Mouse (Mus musculus) cortical plate, adult 2 months (tissue): ENCODE results near the gene Gpd2. TPM values are rescaled to one million over a fixed set of nuclear protein-coding genes. Genes with fewer than 3 reads are reported as not detected.

Source experiments
- H3K27ac ChIP-seq: fragments of 200-500 bp; 2 replicates; pipeline ENCODE4 v1.5.1; 2012; ENCODE audit warnings: low read length, control low read depth, inconsistent platforms; ENCODE audit not compliant: insufficient read depth
- H3K4me1 ChIP-seq: fragments of 200-500 bp; 2 replicates; pipeline ENCODE4 v1.6.1; 2011; ENCODE audit warnings: low read length; ENCODE audit not compliant: control insufficient read depth, insufficient read depth
- H3K4me3 ChIP-seq: fragments of 200-500 bp; 2 replicates; pipeline ENCODE4 v1.5.1; 2011; ENCODE audit warnings: mild to moderate bottlenecking, low read length, control low read depth; ENCODE audit not compliant: insufficient read depth
- CTCF ChIP-seq: fragments of 200-500 bp; IDR thresholded peaks from 2 replicates; pipeline ENCODE4 v1.5.1; 2011; ENCODE audit warnings: mild to moderate bottlenecking, control low read depth, low read length; ENCODE audit not compliant: insufficient read depth; ENCODE audit errors: extremely low read depth
- POLR2A ChIP-seq: fragments of 200-500 bp; IDR thresholded peaks from 2 replicates; pipeline ENCODE4 v1.6.1; 2011; ENCODE audit warnings: mild to moderate bottlenecking, low read length, control low read depth; ENCODE audit not compliant: insufficient read depth; ENCODE audit errors: extremely low read depth
- polyA plus RNA-seq: library from polyadenylated mRNA; depleted of rRNA; stranded (reverse); fragments of >200 nt; gene quantifications from 2 replicates; pipeline ENCODE4 v1.2.3, GENCODE M21; 2012; rRNA removed

Gene Gpd2
- polyA plus RNA-seq, 1 experiment, result 44.1 TPM

DNA sequence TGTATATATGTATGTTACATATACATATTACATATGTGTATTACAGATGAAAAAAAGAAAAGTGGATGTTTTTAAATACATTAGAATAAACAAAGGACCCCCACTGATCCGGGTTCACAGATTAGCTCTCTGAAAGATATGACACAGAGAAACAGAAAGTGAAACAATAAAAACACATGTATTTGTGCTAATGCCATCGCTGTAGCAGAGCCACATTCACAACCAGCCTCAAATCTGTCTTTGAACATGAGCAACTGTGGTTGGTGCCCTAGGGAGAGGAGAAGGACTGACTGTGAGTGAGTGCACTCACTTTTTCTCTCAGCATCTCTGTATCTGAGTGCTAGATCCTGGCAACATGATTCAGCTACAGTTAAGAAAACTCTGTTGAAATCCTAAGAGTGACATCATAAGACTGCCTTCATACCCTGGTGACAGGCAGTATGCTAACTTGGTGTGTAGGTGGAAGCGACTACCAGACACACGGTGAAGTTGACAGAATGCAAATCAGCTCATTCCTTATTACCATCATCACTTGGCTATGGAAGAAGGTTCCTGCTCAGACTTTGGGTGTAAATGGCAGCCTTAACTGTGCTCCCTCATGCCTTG is 170.1 kb downstream of the Gpd2 start:
- no peak overlapping the region for H3K27ac ChIP-seq

DNA sequence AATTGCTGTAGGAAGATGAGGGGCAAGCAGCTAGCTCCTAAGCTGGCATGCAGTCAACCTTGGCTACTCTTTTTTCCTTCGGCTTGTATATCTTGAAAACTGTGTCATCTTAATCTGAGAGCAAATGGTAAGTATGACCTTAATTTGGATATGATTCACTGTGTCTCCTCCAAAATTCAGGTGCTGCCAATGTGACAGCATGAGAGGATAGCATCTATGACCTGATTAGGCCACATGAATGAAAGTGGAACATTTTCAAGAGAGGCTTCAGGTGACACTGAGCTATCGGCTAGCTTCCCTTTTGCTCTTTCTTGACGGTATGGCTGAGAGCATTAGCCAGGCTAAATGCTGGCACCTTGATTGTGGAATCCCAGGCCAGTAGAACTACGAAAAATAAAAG is 171.0 kb downstream of the Gpd2 start:
- TF ChIP-seq CTCF (no peak), POLR2A (no peak)

More for the DNA sequence above, 170.1 kb downstream of the Gpd2 start:
- no peak overlapping the region for H3K4me3 ChIP-seq
- TF ChIP-seq CTCF (no peak), POLR2A (no peak)
- no peaks in the 10 kb centered on the region for H3K4me1 ChIP-seq

DNA sequence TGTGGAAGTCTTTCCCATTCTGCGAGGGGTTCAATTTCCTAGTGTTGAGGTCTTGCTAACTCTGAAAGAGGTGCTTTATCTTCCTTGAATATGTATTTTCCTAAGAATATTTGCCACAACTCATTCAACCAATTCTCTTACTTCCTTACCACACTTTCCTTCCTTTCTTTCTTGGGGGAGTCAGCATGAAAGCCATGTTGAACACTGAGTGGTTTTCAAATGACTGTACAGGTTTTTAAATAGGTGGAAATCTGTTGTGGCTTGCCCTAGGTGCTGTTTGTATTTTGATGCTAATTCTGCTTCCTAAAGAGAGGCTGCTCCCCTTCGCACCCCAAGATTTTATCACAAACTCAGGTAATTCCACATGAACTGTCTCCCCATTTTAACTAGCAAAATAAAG is 174.1 kb downstream of the Gpd2 start:
- Histone ChIP-seq H3K27ac (no peak overlapping the region), H3K4me3 (no peak overlapping the region), H3K4me1 (no peaks in the 10 kb centered on the region)
- no peak for TF ChIP-seq CTCF
- TF ChIP-seq POLR2A, result no peak

More for the DNA sequence above, 171.0 kb downstream of the Gpd2 start:
- Histone ChIP-seq H3K27ac (no peak overlapping the region), H3K4me1 (no peaks in the 10 kb centered on the region), H3K4me3 (no peak overlapping the region)

DNA sequence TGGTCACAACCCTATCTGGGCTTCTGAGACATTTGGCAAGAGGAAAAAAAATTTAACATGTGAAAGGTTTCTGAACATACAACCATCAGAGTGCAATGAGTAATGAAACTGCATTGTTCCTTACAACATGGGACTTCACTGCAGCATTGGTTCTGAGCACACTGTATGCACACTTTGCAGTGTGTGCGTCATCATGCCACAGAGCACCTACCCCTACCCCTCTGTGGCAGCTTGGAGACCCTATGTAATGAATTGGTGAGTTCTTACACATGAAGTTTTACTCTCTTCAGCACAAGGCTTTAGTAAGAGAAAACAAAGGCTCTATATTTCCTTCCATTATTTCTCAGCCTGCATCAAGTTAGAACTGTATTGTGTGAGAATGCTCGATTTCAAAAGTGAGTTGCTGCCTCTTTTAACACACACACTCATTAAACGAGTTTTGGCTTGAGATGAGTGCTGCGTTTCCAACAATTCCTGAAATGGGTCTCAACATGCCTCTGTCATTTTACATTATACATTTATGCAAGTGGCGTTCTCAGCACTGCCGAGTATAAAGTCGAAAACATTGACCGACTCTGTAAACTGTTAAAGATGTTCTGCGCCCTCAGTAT is 177.2 kb downstream of the Gpd2 start:
- Histone ChIP-seq H3K4me1 (no peaks in the 10 kb centered on the region), H3K27ac (no peak overlapping the region), H3K4me3 (no peak overlapping the region)
- TF ChIP-seq CTCF, result no peak
- TF ChIP-seq POLR2A, result no peak

DNA sequence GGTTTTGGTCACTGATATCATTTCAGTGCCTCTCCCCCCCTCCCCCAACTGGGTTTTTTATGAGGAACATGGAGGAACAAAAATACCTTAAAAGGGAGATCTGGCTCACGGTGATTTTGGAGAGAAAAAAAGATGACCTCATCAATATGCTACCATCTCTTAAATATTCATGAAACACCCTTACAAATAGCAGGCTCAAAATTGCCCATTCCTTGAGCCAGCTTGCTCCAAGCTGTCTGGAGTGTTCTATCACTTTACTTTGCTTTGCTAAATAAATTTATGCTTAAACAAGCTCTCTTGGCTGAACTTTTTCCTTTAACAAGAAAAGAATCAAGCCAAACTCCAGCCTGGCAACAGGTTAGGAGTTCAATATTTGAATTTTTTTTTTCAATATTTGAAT is 179.3 kb downstream of the Gpd2 start:
- Histone ChIP-seq H3K4me1 (no peaks in the 10 kb centered on the region), H3K4me3 (no peak overlapping the region), H3K27ac (no peak overlapping the region)
- TF ChIP-seq CTCF (no peak), POLR2A (no peak)

Other genes starting within 250 kb of the Gpd2 start
- 11.0 and 21.5 TPM in 2 replicates for gene Nr4a2, start 113.6 kb upstream of the Gpd2 start, polyA plus RNA-seq